Mouse (Mus musculus) neural tube, embryonic 14.5 days (tissue): ENCODE measurements around the gene Max. TPM values are rescaled to one million over a fixed set of nuclear protein-coding genes. Genes with fewer than 3 reads are reported as not detected.
A peak's percentile ranks its signal among the peaks of the same experiment; 100 is the strongest.

ENCODE experiments used
- ATAC-seq: fragments of 200-750 bp; cut with Nextera tagmentation; 2 replicates; pipeline ENCODE4 v1.8.0; 2017; ENCODE audit warnings: low read depth, mild to moderate bottlenecking, moderate TSS enrichment, moderate library complexity
- H3K27ac ChIP-seq: fragments of 300-500 bp; sonication (generic); 2 replicates; pipeline ENCODE4 v1.5.1; 2014; ENCODE audit warnings: low read depth, mild to moderate bottlenecking, control low read depth, low read length, moderate library complexity, mixed read lengths
- H3K27me3 ChIP-seq: fragments of 300-500 bp; sonication (generic); 2 replicates; pipeline ENCODE4 v1.6.1; 2014; ENCODE audit warnings: low read length; ENCODE audit not compliant: control insufficient read depth, insufficient read depth
- H3K36me3 ChIP-seq: fragments of 300-500 bp; sonication (generic); 2 replicates; pipeline ENCODE4 v1.6.1; 2014; ENCODE audit warnings: low read length, mixed read lengths; ENCODE audit not compliant: control insufficient read depth, insufficient read depth
- H3K4me1 ChIP-seq: fragments of 300-500 bp; sonication (generic); 2 replicates; pipeline ENCODE4 v1.6.1; 2014; ENCODE audit warnings: low read length; ENCODE audit not compliant: control insufficient read depth, insufficient read depth
- H3K4me2 ChIP-seq: fragments of 300-500 bp; sonication (generic); 2 replicates; pipeline ENCODE4 v1.6.1; 2014; ENCODE audit warnings: mild to moderate bottlenecking, low read depth, low read length, control low read depth
- H3K4me3 ChIP-seq: fragments of 300-500 bp; sonication (generic); 2 replicates; pipeline ENCODE4 v1.5.1; 2014; ENCODE audit warnings: low read depth, low read length, control low read depth, mixed read lengths
- H3K9ac ChIP-seq: fragments of 300-500 bp; sonication (generic); replicated peaks from 2 replicates; pipeline ENCODE4 v1.6.1; 2014; ENCODE audit warnings: low read depth, mild to moderate bottlenecking, control low read depth, low read length, mixed read lengths
- H3K9me3 ChIP-seq: fragments of 300-500 bp; sonication (generic); 2 replicates; pipeline ENCODE4 v1.6.1; 2016; ENCODE audit warnings: low read length; ENCODE audit not compliant: control insufficient read depth
- WGBS: fragments of 180-500 bp; shearing (Covaris S2); extraction: QIAGEN DNeasy Blood & Tissue Kit; methylation state at CpG from one replicate; pipeline ENCODE4 v1.1.7; 2014; 5-methylcytosine and 5-hydroxymethylcytosine counted together
- polyA plus RNA-seq: library from polyadenylated mRNA; unstranded; fragments of >200 nt; fragmentation: Nextera tagmentation; extraction: Ambion mirVana; gene quantifications from 2 replicates; pipeline ENCODE4 v1.2.1, GENCODE M21; 2014

The Max gene
- polyA plus RNA-seq, 1 experiment from 2014 or later = 64.9 TPM

DNA sequence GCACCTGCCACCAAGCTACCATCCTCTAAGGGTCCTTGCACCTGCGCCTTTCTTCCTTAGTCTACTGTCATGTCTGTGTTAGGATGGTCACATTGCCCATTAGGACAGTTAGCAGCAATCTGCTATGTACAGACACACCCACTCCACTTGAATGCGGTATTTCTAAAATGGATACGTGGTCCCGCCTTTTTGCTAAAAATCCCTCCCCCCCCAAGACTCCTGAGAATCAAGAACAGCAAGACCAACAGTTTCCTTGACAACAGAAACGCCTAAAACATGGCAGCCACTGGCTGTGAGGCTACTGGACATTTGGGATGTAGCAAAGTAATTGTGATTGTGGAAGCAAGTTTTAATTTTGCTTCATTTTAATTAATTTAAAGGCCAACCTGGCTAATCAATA is 32.8 kb upstream of the Max start:
- no peaks in the 10 kb centered on the region for H3K9me3 ChIP-seq
- H3K4me3 ChIP-seq = no peak overlapping the region
- no peaks in the 10 kb centered on the region for H3K27me3 ChIP-seq
- 90% methylated on average over 5 of the region's 5 CpGs for WGBS
- H3K4me1 ChIP-seq = no peaks in the 10 kb centered on the region
- H3K9ac ChIP-seq = no peak overlapping the region
- no peak overlapping the region for H3K27ac ChIP-seq
- ATAC-seq = no peak
- no peaks in the 10 kb centered on the region for H3K36me3 ChIP-seq
- H3K4me2 ChIP-seq = no peak overlapping the region

DNA sequence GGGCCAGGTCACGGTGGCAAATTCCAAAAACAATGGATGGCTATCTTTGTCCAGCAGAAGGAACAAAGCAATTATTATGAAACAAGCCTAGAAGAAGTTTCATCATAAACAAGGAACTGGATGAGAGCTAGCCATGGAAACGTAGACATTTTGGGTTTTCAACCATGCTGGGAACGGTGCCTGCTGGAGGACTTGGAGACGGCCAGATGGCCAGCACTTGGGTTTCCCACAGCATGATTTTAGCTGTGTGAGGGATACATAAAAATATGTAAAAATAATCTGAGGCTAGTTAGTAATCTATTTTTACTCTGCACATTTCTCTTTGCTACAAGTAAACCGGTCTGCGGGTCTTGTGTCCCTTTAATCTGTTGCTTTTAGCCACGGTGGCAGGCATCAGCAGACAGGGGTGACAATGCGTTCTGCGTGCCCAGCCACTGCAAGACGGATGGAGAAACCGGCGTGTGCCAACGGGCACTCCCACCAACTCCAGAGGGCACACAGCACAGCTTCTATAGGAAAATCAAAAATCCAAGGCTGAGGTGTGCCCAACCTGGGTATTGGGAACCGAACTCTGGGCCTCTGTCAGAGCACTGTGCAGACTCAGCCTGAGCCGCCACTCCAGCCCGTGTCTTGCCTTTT is 31.0 kb upstream of the Max start:
- ATAC-seq = no peak
- no peak overlapping the region for H3K27ac ChIP-seq
- H3K4me1 ChIP-seq = no peaks in the 10 kb centered on the region
- no peaks in the 10 kb centered on the region for H3K9me3 ChIP-seq
- WGBS = 91% methylated on average over 16 of the region's 16 CpGs
- no peaks in the 10 kb centered on the region for H3K27me3 ChIP-seq
- H3K36me3 ChIP-seq = no peaks in the 10 kb centered on the region
- H3K4me2 ChIP-seq = no peak overlapping the region
- H3K4me3 ChIP-seq = no peak overlapping the region
- H3K9ac ChIP-seq = no peak overlapping the region

DNA sequence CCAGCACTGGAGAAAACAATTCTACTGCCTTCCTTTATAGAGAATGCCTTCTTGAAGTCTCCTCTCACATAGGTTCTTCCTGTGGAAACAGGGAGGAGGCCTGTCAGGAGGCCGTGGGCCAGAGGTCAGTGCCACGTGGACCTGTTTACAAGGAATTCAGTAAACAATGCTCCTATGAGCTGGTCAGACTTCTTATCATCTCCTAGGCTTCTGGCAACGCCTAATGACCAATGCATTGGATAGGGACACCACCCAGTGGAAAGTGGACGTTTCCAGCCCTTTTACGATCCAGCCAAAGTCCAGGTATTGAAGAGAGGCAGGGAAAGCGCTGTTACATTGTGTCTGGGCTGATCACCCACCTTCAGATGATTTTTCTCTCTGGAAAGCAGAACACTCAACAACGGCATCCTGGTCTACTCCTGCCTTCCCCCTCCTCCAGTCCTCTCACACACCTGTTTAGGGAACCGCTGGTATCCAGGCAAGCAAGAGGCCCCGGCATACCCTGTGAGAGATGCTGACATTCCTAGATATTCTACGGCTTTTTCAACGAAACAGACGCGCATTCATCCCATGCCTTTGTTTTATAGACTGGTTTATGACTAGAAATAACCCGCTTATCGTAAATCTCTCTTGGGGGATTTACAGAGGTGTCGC is 20.9 kb upstream of the Max start:
- no peaks in the 10 kb centered on the region for H3K36me3 ChIP-seq
- no peak overlapping the region for H3K27ac ChIP-seq
- no peaks in the 10 kb centered on the region for H3K9me3 ChIP-seq
- H3K27me3 ChIP-seq = no peaks in the 10 kb centered on the region
- H3K4me1 ChIP-seq = 0 out of 2 replicates have a peak, but pooled peaks cover 4% of the 10 kb centered on the region
- H3K4me2 ChIP-seq = no peak overlapping the region
- WGBS = 33% methylated on average over 16 of the region's 16 CpGs
- no peak overlapping the region for H3K4me3 ChIP-seq
- ATAC-seq = peak; percentile 51; the same call in 1 of the 2 replicates
- H3K9ac ChIP-seq = no peak overlapping the region

DNA sequence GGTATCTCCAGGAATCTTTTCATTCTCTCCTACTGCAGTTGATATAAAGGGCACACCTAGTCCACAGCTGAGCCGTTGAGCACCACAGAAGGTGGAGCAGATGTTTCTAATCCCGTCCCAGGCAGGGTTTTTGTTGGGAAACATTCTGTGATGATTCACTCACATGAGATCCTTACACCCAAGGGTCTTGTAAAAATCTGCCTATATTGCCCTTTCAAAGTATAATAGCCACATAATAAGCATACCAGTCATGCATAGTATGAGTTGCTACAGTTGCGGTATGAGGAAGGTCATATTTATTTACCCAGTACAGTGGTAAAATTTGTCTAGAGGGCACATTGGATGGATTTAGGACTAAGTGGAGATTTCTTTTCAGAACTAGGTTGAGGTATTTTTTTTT is 17.5 kb upstream of the Max start:
- 47% methylated on average over 3 of the region's 3 CpGs for WGBS
- Histone ChIP-seq H3K9ac (no peak overlapping the region), H3K4me3 (no peak overlapping the region), H3K4me1 (0 out of 2 replicates have a peak, but pooled peaks cover 4% of the 10 kb centered on the region), H3K4me2 (no peak overlapping the region), H3K9me3 (no peaks in the 10 kb centered on the region), H3K36me3 (no peaks in the 10 kb centered on the region), H3K27me3 (no peaks in the 10 kb centered on the region), H3K27ac (no peak overlapping the region)
- no peak for ATAC-seq

DNA sequence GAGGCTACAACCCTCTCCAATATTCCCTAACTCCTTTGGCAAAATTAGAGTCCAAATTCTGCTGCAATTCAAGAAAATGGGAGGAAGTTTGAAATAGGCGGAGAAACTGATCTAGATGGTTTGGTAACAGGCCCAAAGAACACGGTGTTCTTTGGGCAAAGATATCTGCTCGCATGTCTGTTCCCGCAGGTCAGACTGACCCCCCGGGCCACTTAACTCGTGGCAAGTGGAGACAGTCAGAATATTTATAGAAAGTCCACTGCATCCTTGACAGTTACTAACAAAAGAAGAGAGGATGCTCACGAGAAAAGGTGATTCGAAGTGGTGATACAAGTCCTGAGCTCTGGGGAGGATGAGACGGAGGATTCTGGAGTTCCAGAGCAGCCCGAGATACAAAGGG is 10.7 kb upstream of the Max start:
- Histone ChIP-seq H3K27ac (no peak overlapping the region), H3K4me1 (no peaks in the 10 kb centered on the region), H3K9ac (no peak overlapping the region), H3K27me3 (no peaks in the 10 kb centered on the region), H3K4me2 (no peak overlapping the region), H3K36me3 (no peaks in the 10 kb centered on the region), H3K9me3 (no peaks in the 10 kb centered on the region), H3K4me3 (no peak overlapping the region)
- ATAC-seq = no peak
- WGBS = 85% methylated on average over 10 of the region's 10 CpGs

DNA sequence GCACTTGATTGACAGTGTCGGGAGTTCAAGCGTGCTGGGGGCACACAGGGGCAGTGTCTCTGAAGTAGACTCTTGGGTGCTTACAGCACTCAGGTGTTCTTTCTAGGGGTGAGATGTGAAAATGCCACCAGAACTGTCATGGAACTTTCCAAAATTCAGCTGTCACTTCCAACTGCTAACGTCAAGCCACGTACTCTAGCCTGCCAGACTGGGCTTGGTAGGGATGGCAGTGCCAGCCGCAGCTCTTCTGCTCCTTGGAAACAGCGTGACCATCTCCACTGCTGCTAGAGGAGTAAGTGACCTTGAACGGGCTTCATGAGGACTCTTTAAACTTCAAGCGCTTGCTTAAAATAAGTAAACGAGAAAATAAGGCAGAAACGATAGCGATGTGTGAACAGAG is 10.2 kb upstream of the Max start:
- no peaks in the 10 kb centered on the region for H3K4me1 ChIP-seq
- no peak overlapping the region for H3K27ac ChIP-seq
- ATAC-seq = no peak
- H3K4me2 ChIP-seq = no peak overlapping the region
- WGBS = 95% methylated on average over 11 of the region's 11 CpGs
- H3K9ac ChIP-seq = no peak overlapping the region
- no peaks in the 10 kb centered on the region for H3K27me3 ChIP-seq
- H3K9me3 ChIP-seq = no peaks in the 10 kb centered on the region
- no peak overlapping the region for H3K4me3 ChIP-seq
- H3K36me3 ChIP-seq = no peaks in the 10 kb centered on the region

DNA sequence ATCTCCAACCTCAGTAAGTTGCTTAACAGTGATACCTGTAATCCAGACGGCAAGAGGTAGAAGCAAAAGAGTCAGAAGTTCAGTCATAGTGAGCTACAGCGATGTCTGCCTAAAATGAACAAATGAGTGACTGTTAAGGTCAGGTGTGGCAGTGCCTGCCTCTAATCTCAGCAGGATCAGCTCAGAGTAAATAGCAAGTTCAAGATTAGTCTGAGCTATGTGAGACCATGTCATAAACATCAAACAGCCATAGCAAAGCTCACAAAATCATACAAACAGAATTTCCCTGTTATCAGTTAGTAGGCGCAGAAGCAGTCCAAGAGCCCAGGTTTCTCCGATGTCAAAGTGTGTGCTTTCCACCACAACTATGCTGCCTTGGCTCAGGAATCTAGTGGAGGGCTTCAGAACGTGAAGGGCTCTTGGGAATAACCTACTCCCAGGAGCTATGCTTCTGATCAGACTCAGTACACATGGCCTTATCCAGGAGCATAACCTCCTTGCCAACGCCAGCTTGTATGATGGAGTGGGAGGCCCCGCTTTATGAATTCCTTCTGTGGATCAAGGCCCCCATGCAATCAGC is 9.7 kb upstream of the Max start:
- Histone ChIP-seq H3K4me2 (no peak overlapping the region), H3K9ac (no peak overlapping the region), H3K36me3 (no peaks in the 10 kb centered on the region), H3K9me3 (no peaks in the 10 kb centered on the region), H3K27ac (no peak overlapping the region), H3K4me3 (no peak overlapping the region), H3K27me3 (no peaks in the 10 kb centered on the region), H3K4me1 (no peaks in the 10 kb centered on the region)
- WGBS = 87% methylated on average over 7 of the region's 7 CpGs
- ATAC-seq = no peak

DNA sequence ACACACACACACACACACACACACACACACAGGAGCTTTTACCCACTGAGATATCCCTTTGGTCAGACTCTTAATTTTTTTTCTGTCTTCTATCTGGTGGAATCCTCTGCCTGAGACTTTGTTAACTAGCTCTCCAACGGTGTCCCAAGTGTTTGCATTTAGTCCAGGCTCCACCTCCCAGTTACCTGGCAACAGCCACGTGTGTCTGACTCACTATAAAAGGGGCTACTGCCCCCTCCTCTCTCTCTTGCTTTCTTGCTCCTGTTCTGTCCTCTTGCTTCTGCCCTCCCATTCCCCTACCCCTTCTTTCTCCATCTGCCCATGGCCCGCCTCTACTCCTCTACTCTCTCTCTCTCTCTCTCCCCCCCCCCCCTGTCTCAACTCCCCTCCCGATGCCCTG is 3.9 kb upstream of the Max start:
- H3K36me3 ChIP-seq = no peaks in the 10 kb centered on the region
- peaks cover 3% of the 10 kb centered on the region; the same call in 1 of the 2 replicates for H3K4me1 ChIP-seq
- no peaks in the 10 kb centered on the region for H3K9me3 ChIP-seq
- no peak overlapping the region for H3K4me2 ChIP-seq
- ATAC-seq = no peak
- H3K9ac ChIP-seq = no peak overlapping the region
- no peak overlapping the region for H3K27ac ChIP-seq
- WGBS = 18% methylated on average over 4 of the region's 4 CpGs
- H3K4me3 ChIP-seq = no peak overlapping the region
- no peaks in the 10 kb centered on the region for H3K27me3 ChIP-seq

DNA sequence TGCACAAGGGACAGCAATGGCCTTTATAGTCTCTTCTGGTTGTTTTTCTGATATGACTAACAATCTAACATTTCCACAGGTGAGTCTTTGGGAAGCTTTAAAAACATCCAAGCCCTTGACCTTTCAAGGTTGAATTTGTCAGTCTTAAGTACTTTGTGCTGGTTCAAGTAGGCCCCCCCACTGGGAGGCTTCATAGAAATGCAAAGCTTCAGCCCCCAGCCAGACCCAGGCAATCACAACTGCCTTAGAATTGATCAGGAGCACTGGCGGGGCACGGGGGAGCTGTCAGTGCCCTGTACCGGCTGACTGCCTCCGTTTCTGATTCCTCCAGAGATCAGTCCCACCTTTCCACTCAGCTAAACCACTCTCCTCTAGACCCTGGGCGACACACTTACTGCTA is 3.1 kb upstream of the Max start:
- H3K9ac ChIP-seq = no peak overlapping the region
- H3K4me3 ChIP-seq = no peak overlapping the region
- H3K4me2 ChIP-seq = no peak overlapping the region
- no peaks in the 10 kb centered on the region for H3K9me3 ChIP-seq
- peaks cover 4% of the 10 kb centered on the region; the same call in 1 of the 2 replicates for H3K4me1 ChIP-seq
- H3K27me3 ChIP-seq = no peaks in the 10 kb centered on the region
- no peak for ATAC-seq
- WGBS = 17% methylated on average over 5 of the region's 5 CpGs
- no peaks in the 10 kb centered on the region for H3K36me3 ChIP-seq
- no peak overlapping the region for H3K27ac ChIP-seq
